16 mouse cellular contexts compared by ENCODE assay signal in genomic region chr1:22664196-22664595, GRCm38 (mm10).
"Had no signal": no experiment of that assay in that cellular context is flagged by ENCODE, and none has a peak within 500 bp of the region (broad histone marks: within the 10 kb centered on the region; RNA-seq: fewer than 3 reads in every experiment).

No protein-coding gene starts in this region.

- H3K27ac ChIP-seq: neural tube, embryonic 13.5 days; neural tube, embryonic 15.5 days; stomach, embryonic 15.5 days; stomach, postnatal 0 days had no signal

- H3K4me3 ChIP-seq: neural tube, embryonic 13.5 days; neural tube, embryonic 15.5 days; stomach, embryonic 15.5 days had no signal

- DNase-seq: retina, postnatal 1 day; right cerebral cortex, adult 18-20 months; right cerebral cortex, postnatal 14 days; right cerebral cortex, postnatal 25 days; right cerebral cortex, postnatal 4 days; spleen, adult 18-20 months; thymus, adult 18-20 months; thymus, adult 2 months; thymus, postnatal 14 days; thymus, postnatal 25 days; thymus, postnatal 36 days; thymus, postnatal 4 days had no signal
